8 mouse cellular contexts compared by ENCODE assay signal in genomic region chr9:56996028-56996346, GRCm38 (mm10). TPM values are rescaled to one million over a fixed set of nuclear protein-coding genes. Genes with fewer than 3 reads are reported as not detected.
DNase-seq lines count a peak whose midpoint lies in the region; ATAC-seq and TF ChIP-seq lines count a peak whose summit lies in the region.

No protein-coding gene starts in this region.

- peaks cover 2% of the 10 kb centered on the region; the same call in 1 of the 2 replicates for H3K36me3 ChIP-seq in heart, adult 2 months (ENCODE audit: control insufficient read depth, insufficient read depth, low read length)

- no peak for TF ChIP-seq POLR2A in heart, adult 2 months (IDR thresholded peaks at IDR 0.05; ENCODE audit: insufficient read depth, low read depth, low read length)

- peak overlapping the region; percentile 80 for H3K27ac ChIP-seq in heart, adult 2 months

- TF ChIP-seq EP300 in heart, adult 2 months (IDR thresholded peaks at IDR 0.05; ENCODE audit: insufficient read depth, low read depth, low read length), result no peak

- H3K79me2 ChIP-seq in heart, adult 2 months (replicated peaks; ENCODE audit: control insufficient read depth, insufficient read depth, low read length), result no peaks in the 10 kb centered on the region; the same call in 1 of the 2 replicates

- in situ Hi-C loops in Patski (cut with MboI; ENCODE audit: low pct_unique_long_range_greater_than_20kb), result no loop called here

- H3K9ac ChIP-seq in heart, adult 2 months (ENCODE audit: low read depth, low read length), result peak overlapping the region; percentile 99

- peaks cover 3% of the 10 kb centered on the region for H3K4me1 ChIP-seq in heart, adult 2 months (ENCODE audit: control insufficient read depth, insufficient read depth, low read length)

- ATAC-seq in Patski, result peak; percentile 4

- no peaks in the 10 kb centered on the region for H3K27me3 ChIP-seq in heart, adult 2 months (ENCODE audit: control insufficient read depth, insufficient read depth, low read length)
- no peaks in the 10 kb centered on the region for H3K27me3 ChIP-seq in Patski

- peak; percentile 14 to 40 for DNase-seq in heart, adult 2 months
- no peak for DNase-seq in heart, adult 8-10 months (ENCODE audit: low spot score)
- DNase-seq in Patski (ENCODE audit: low read depth, low spot score), result no peak
- peak; percentile 54 for DNase-seq in embryo, embryonic 11 days
- DNase-seq in heart, postnatal 10 days, result peak; percentile 39 to 46
- peak; percentile 20 to 23 for DNase-seq in layer of hippocampus, postnatal 25 days (ENCODE audit: extremely low spot score in 1 of 2, low spot score in 1 of 2)
- peak; percentile 34 for DNase-seq in mesoderm, embryonic 11.5 days (ENCODE audit: low read depth, low spot score)
- DNase-seq in testis, postnatal 10 days (ENCODE audit: low spot score), result peak; percentile 48

- WGBS in heart, adult 2 months, result 1% methylated on average over 5 of the region's 5 CpGs

- intact Hi-C loops in heart, adult 2 months (cut with DNase I), result loop anchor here (10.0 kb wide), 1 partner anchor 61 kb away; the partner anchor contains the start of gene Imp3
- intact Hi-C loops in heart, postnatal 10 days (cut with DNase I), result loop anchor here (5.0 kb wide), 1 partner anchor 76 kb away; the partner anchor contains the start of gene Sin3a

- peak overlapping the region; percentile 94 for H3K4me3 ChIP-seq in heart, adult 2 months

- no peak for TF ChIP-seq CTCF in heart, adult 2 months (IDR thresholded peaks at IDR 0.05)
- TF ChIP-seq CTCF in Patski (IDR thresholded peaks at IDR 0.05), result no peak

- POLR2A ChIA-PET in Patski (lab: Charles Lee), result interaction anchor here (0.7 to 1.5 kb wide), 7 partner anchors 14 to 77 kb away, joined by 3 to 5 read pairs (median 4); no protein-coding TSS in a partner anchor

- CTCF ChIA-PET in Patski (lab: Charles Lee), result no interaction called here

RNA-seq across cellular contexts. Expression of gene Ptpn9, which starts 1.3 kb away (rescaled TPM):
- 1 to 10 TPM; 8.2 to 9.5 TPM for total RNA-seq in heart, adult 2 months (2021)
- polyA plus RNA-seq in heart, adult 2 months (2012; rRNA removed), result 7.5 and 13.6 TPM in 2 replicates
- total RNA-seq in heart, adult 8-10 months (2022), result 10 to 100 TPM in 1 of 4 experiments, 1 to 10 TPM in 3; 6.3 to 10.2 (median 8.9) TPM
- 78.9 TPM for polyA plus RNA-seq in Patski (2021)
- 10 to 100 TPM; 21.2 to 21.8 TPM for total RNA-seq in heart, postnatal 10 days (2021)
- total RNA-seq in layer of hippocampus, postnatal 25 days (2021), result 10 to 100 TPM; 29.2 to 30.9 TPM

RNA-seq across cellular contexts. Expression of gene Snupn, which starts 45.3 kb away (rescaled TPM):
- 10 to 100 TPM in 1 of 2 experiments, 1 to 10 TPM in 1; 9.3 to 10.2 TPM for total RNA-seq in heart, adult 2 months (2021)
- 5.7 and 9.5 TPM in 2 replicates for polyA plus RNA-seq in heart, adult 2 months (2012; rRNA removed)
- 10 to 100 TPM in 2 of 4 experiments, 1 to 10 TPM in 2; 9.1 to 11.4 (median 10.3) TPM for total RNA-seq in heart, adult 8-10 months (2022)
- polyA plus RNA-seq in Patski (2021), result 17.0 TPM
- total RNA-seq in heart, postnatal 10 days (2021), result 1 to 10 TPM; 8.8 to 9.1 TPM
- total RNA-seq in layer of hippocampus, postnatal 25 days (2021), result 10 to 100 TPM; 16.1 to 16.3 TPM

RNA-seq across cellular contexts. Expression of gene Imp3, which starts 58.7 kb away (rescaled TPM):
- total RNA-seq in heart, adult 2 months (2021), result 10 to 100 TPM; 54.0 to 63.3 TPM
- 75.6 and 87.1 TPM in 2 replicates for polyA plus RNA-seq in heart, adult 2 months (2012; rRNA removed)
- total RNA-seq in heart, adult 8-10 months (2022), result 10 to 100 TPM; 58.6 to 70.1 (median 65.8) TPM
- 76.3 TPM for polyA plus RNA-seq in Patski (2021)
- 10 to 100 TPM; 45.5 to 48.7 TPM for total RNA-seq in heart, postnatal 10 days (2021)
- 10 to 100 TPM; 47.8 to 59.3 TPM for total RNA-seq in layer of hippocampus, postnatal 25 days (2021)

Comparison
In these comparisons a context has a peak if more than half of its experiments do, and no peak if none do; other contexts are left out.
1. DNase-seq: peak in heart, adult 2 months (2 of 2), embryo, embryonic 11 days (single experiment), heart, postnatal 10 days (2 of 2), layer of hippocampus, postnatal 25 days (2 of 2), mesoderm, embryonic 11.5 days (single experiment) and testis, postnatal 10 days (single experiment); none in heart, adult 8-10 months (single experiment) and Patski (single experiment).